ENCODE assay signal across 9 mouse cellular contexts in genomic region chr11:113802456-113802855, GRCm38 (mm10). TPM values are rescaled to one million over a fixed set of nuclear protein-coding genes. Genes with fewer than 3 reads are reported as not detected.
A peak's percentile ranks its signal among the peaks of the same experiment; 100 is the strongest.
DNase-seq lines count a peak whose midpoint lies in the region; ATAC-seq lines count a peak whose summit lies in the region.
"Had no signal": no experiment of that assay in that cellular context is flagged by ENCODE, and none has a peak within 500 bp of the region (broad histone marks: within the 10 kb centered on the region; RNA-seq: fewer than 3 reads in every experiment).

No protein-coding gene starts in this region.

- H3K4me3 ChIP-seq in brown adipose tissue, adult 24 weeks (ENCODE audit: insufficient read depth, low read depth, low read length) = peak overlapping the region; percentile 48
- H3K4me3 ChIP-seq: limb, embryonic 12.5 days had no signal

- DNase-seq in gastrocnemius, postnatal 10 days = peak; percentile 49
- DNase-seq in gastrocnemius, postnatal 4 days (ENCODE audit: low spot score in 2 of 2) = no peak
- DNase-seq in induced T-regulatory cell, adult 2 months (ENCODE audit: low read depth) = peak; percentile 43
- DNase-seq in lung, postnatal 4 days = peak; percentile 66 to 72
- no peak for DNase-seq in right cerebral cortex, adult 2 months (ENCODE audit: low spot score in 2 of 2)
- no peak for DNase-seq in ovary, postnatal 36 days (ENCODE audit: low spot score)

- no peak for ATAC-seq in monocyte, adult 5-6 weeks (replicated peaks; ENCODE audit: insufficient number of reproducible peaks, low FRiP score, low TSS enrichment, poor library complexity, severe bottlenecking)

- peaks cover 9% of the 10 kb centered on the region for H3K4me1 ChIP-seq in brown adipose tissue, adult 24 weeks (ENCODE audit: control insufficient read depth, insufficient read depth, insufficient read length, low read length)

- peak overlapping the region; percentile 99 for H3K27ac ChIP-seq in brown adipose tissue, adult 24 weeks (replicated peaks; ENCODE audit: low read depth, low read length)
- H3K27ac ChIP-seq: limb, embryonic 12.5 days had no signal

RNA-seq across cellular contexts. Expression of gene Cdc42ep4, which starts 50.8 kb away (rescaled TPM):
- total RNA-seq in gastrocnemius, postnatal 10 days (2021) = 10 to 100 TPM; 19.1 to 22.0 TPM
- 10 to 100 TPM; 26.3 to 27.5 TPM for total RNA-seq in gastrocnemius, postnatal 4 days (2021)
- polyA plus RNA-seq in brown adipose tissue, adult 24 weeks (2012; ENCODE audit: insufficient read depth, insufficient read length, missing spikeins) = 8.7 and 16.3 TPM in 2 replicates
- total RNA-seq in monocyte, adult 5-6 weeks (2017) = 12.2 to 24.2 TPM (median 16.6 TPM) in 3 replicates

Comparison
In these comparisons a context has a peak if more than half of its experiments do, and no peak if none do; other contexts are left out.
1. DNase-seq: peak in gastrocnemius, postnatal 10 days (single experiment), induced T-regulatory cell, adult 2 months (single experiment) and lung, postnatal 4 days (2 of 2); none in gastrocnemius, postnatal 4 days (0 of 2), right cerebral cortex, adult 2 months (0 of 2) and ovary, postnatal 36 days (single experiment).